Mouse (Mus musculus) left cerebral cortex, adult 2 months (tissue): ENCODE measurements around the gene Umad1. TPM values are rescaled to one million over a fixed set of nuclear protein-coding genes. Genes with fewer than 3 reads are reported as not detected.

Experiments
- DNase-seq, 2 experiments: peaks; one replicate each; pipeline ENCODE4 v3.0.0; 2021 to 2022; ENCODE audit warnings: low spot score in 2 of 2, mixed read lengths in 1 of 2; ENCODE audit errors: extremely low spot score in 1 of 2
- H3K27ac ChIP-seq: fragments of 200-600 bp; 2 replicates; pipeline ENCODE4 v1.8.1; 2022
- H3K4me3 ChIP-seq: fragments of 200-600 bp; 2 replicates; pipeline ENCODE4 v1.8.1; 2022
- CTCF ChIP-seq: fragments of 200-600 bp; IDR thresholded peaks from 2 replicates; pipeline ENCODE4 v1.8.1; 2022; ENCODE audit warnings: antibody characterized with exemption, mild to moderate bottlenecking, moderate library complexity
- intact Hi-C: fragments of 180-260 bp; cut with DNase I; formaldehyde crosslinking; loops from one replicate; pipeline ENCODE4 v1.15.1; 2025
- long read RNA-seq, 2 experiments: library from polyadenylated mRNA; stranded (forward); transcript quantifications; one replicate each; pipeline ENCODE4 v2.0.0; 2021; ENCODE audit warnings: borderline mapping rate in 2 of 2
- total RNA-seq, 2 experiments: library from RNA; stranded (reverse); gene quantifications; 2 replicates each; pipeline ENCODE4 v1.2.3; 2021

Umad1 gene
- 10 to 100 TPM; 43.1 to 48.7 TPM for total RNA-seq
- long read RNA-seq, experiment 1, transcript Umad1-202 (5 exons, 2,615 nt) = minor isoform, 18 of 60 reads
- long read RNA-seq, experiment 1, transcript Umad1-204 (4 exons, 2,025 nt) = major isoform, 35 of 60 reads
- long read RNA-seq, experiment 1, partial matches to known transcripts = 0 of 60 reads
- long read RNA-seq, experiment 1, other reads (novel, unspliced or antisense) = 6 of 60 reads
- long read RNA-seq, experiment 2, transcript Umad1-202 (5 exons, 2,615 nt) = minor isoform, 12 of 31 reads
- long read RNA-seq, experiment 2, transcript Umad1-204 (4 exons, 2,025 nt) = major isoform, 16 of 31 reads
- long read RNA-seq, experiment 2, partial matches to known transcripts = 1 of 31 reads
- long read RNA-seq, experiment 2, other reads (novel, unspliced or antisense) = 2 of 31 reads

DNA sequence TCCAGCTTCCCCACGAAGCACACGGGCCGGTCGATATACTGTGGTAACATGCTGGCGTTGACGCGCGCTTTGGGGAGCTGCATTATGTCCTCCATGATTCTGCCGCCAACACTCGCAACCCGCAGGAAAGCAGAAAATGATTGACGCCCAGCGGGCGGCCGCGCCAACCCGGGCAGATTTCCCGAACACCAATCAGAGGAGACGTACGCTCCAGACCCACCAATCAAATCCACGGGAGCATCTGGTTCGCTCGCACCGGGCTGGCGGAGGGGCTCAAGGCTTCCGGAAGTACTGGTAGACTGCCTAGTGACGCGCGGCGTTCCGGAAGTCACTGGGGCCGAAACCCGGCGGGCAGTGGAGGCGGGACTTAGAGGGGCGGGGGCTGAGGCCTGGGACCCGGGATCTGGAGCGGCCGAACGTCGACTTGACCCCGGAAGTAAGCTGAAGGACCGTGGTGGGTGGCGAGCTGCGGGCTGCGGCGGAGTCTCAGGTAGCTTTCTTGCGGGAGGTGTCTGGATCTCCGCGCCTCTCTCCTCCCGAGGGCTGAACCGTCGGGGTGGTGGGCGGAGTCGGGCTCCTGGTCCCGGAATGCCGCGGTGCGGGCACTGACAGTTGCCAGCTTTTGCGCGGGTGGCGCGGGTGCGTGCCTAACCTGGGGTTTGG is at the start of gene Umad1, which contains the start of the genes Rpa3 and Gm45062:
Gene Umad1, plus strand, starts transcription at position 285 of the 663 bp plus-strand sequence.
Gene Rpa3, minus strand, starts transcription at position 170 of the 663 bp plus-strand sequence.
Gene Gm45062, plus strand, starts transcription at position 447 of the 663 bp plus-strand sequence.
- H3K4me3 ChIP-seq = peak within 1 kb of the TSS; percentile 77
- H3K27ac ChIP-seq = peak within 1 kb of the TSS; percentile 98
- no peak for TF ChIP-seq CTCF
- intact Hi-C loops = loop anchor here (1.0 to 5.0 kb wide), 2 partner anchors 50 to 248 kb away; partner anchors contain the start of genes Glcci1 and Mios
- DNase-seq = peak; percentile 96 to 98

DNA sequence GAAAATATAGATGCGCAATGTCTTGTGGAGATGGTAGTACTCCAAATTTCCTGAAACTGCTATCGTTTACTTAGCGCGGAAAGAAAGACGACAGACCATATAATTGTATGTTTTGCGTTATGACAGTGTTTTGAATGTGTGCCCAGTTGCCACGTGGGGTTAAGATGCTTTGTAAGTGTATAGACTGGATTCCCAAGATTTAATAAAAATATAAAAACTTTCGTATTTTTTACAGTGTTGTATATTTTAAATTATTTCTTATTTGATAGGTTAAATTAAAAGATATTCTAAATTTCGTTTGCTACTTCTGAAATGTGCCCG is 49.3 kb upstream of the Umad1 start:
- no peak for DNase-seq
- no peak for TF ChIP-seq CTCF
- intact Hi-C loops = loop anchor here (1.0 to 5.0 kb wide), 2 partner anchors 49 to 302 kb away; partner anchors contain the start of genes Gm45062, Rpa3 and Umad1
- Histone ChIP-seq H3K27ac (peak overlapping the region; percentile 94), H3K4me3 (peak overlapping the region; percentile 86)

DNA sequence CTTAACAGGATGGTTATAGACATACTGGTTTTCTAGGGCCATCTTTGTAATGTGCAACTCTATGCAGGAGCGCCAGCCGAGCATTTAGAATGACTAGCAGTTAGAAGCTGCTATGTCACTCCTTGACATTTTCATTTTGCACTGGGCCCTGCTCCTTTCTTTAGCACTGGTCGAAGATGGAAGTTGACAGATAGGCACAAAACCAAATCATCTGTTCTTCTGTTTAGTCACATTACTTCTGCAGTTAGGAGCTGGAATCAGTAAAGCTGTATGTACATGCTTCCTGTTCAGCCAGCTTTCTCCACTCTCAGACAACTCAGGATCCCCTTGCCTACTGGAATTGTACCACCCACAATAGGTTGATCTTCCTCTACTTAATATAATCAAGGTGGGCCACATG is 48.4 kb upstream of the Umad1 start:
- no peak for TF ChIP-seq CTCF
- intact Hi-C loops = no loop called here
- no peak for DNase-seq
- Histone ChIP-seq H3K4me3 (no peak overlapping the region), H3K27ac (no peak overlapping the region)

GRCm38 (mm10) chr6:8227035-8227434 is 32.1 kb upstream of the Umad1 start:
- DNase-seq = no peak
- Histone ChIP-seq H3K27ac (no peak overlapping the region), H3K4me3 (no peak overlapping the region)
- no peak for TF ChIP-seq CTCF
- intact Hi-C loops = no loop called here

DNA sequence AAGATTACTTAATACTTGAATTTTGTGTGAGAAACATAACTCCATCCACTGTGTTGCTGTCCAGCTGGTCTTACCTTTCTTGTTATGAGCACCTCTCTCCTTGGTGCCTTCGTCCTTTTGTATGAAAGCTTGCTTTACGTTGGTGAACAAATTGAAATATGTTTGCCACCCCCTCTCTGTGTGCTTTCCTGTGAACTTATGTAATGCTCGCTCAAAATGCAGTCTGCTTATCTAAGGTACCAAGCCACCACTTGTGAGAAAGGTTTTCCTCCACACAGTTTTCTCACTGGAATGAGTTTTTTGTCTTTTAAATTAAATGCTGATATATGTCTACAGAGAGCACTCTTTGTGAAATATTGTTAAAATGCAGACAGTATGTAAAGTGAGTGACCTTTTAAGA is 30.5 kb upstream of the Umad1 start:
- DNase-seq = no peak
- TF ChIP-seq CTCF = no peak
- Histone ChIP-seq H3K27ac (no peak overlapping the region), H3K4me3 (no peak overlapping the region)
- intact Hi-C loops = no loop called here

DNA sequence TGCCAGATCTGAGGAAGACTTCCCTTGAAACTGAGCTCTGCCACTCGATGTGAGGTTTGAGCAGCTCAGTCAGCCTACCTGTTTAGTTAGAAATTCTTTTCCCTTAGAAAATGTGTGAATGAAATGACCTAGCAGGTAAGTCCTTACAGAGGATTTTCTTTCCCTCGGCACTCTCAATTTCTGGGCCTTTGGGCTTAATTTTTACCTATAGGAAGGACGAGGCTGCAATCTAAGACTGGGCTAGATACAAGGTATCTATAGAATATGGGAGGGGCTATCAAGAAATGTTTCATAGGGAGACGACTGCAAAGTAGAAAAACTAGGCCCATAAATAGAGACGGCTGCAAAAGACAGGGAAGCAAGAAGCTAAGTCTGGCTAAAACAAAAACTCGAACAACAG is 772 bp upstream of the Umad1 start:
- peak overlapping the region; percentile 77 for H3K4me3 ChIP-seq
- no peak for TF ChIP-seq CTCF
- intact Hi-C loops = loop anchor here (5.0 kb wide), 1 partner anchor 249 kb away; the partner anchor contains the start of gene Glcci1
- H3K27ac ChIP-seq = peak overlapping the region; percentile 93
- no peak for DNase-seq

DNA sequence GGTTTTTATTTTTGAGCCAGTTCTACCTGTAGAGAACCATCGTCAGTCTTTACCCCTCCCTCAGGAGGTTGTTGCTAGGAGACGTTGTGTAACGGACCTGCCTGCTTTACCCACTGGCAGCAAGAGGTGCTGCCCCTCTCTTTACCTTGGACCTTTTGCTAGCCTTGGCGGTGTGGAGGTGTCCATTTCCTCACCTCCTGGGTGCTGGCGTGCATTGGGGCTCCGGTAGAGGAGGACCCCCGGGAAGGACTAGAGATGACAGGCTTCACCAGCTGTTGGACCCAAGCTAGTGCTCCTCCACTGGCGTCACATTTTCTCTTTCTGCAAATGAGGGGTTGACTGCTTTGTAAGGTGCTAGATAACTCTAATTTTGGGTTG is 568 bp downstream of the Umad1 start:
- no peak for TF ChIP-seq CTCF
- intact Hi-C loops = loop anchor here (1.0 to 5.0 kb wide), 2 partner anchors 50 to 248 kb away; partner anchors contain the start of genes Glcci1 and Mios
- DNase-seq = no peak
- peak overlapping the region; percentile 98 for H3K27ac ChIP-seq
- peak overlapping the region; percentile 77 for H3K4me3 ChIP-seq

GRCm38 (mm10) chr6:8271047-8271446 is 12.0 kb downstream of the Umad1 start:
- TF ChIP-seq CTCF = no peak

DNA sequence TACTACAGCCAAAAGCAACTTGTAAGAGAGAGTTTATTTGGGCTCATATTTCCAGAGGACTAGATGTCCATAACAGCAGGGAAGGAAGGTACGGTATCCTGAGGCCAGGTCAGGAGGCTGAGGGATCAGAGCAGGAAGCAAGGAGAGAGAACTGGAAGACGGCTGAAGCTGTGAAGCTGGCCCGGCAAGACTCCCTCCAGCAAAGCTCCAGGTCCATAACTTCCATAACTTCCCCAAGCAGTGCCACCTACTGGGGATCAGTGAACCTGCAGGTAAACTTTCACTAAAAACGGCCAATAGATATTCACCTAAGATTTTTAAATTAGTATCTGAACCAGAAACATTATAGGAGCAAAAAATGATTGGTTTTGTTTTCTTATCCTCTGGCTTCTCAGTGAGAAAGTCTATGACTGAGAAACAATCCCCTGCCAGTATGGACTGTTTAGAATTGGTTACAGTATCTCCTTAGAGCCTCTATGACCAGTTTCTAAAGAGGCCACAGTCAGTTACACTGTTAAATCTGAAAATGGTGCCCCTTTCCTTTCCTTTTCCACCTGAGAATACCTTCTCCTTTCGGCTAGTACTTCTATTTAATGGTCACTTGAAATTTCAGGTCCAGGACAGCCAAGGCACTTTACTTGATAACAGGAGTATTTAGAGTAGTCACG is 15.4 kb downstream of the Umad1 start:
- Histone ChIP-seq H3K27ac (peak overlapping the region; percentile 45), H3K4me3 (no peak overlapping the region)
- DNase-seq = peak; percentile 14 to 32
- intact Hi-C loops = loop anchor here (2.0 to 5.0 kb wide), 4 partner anchors 238 to 558 kb away; no protein-coding TSS in a partner anchor
- peak; percentile 76 for TF ChIP-seq CTCF

More at GRCm38 (mm10) chr6:8271047-8271446, 12.0 kb downstream of the Umad1 start:
- intact Hi-C loops = no loop called here
- no peak for DNase-seq
- H3K4me3 ChIP-seq = no peak overlapping the region
- no peak overlapping the region for H3K27ac ChIP-seq

- Histone ChIP-seq H3K27ac (peak overlapping the region; percentile 45), H3K4me3 (no peak overlapping the region)
- intact Hi-C loops = loop anchor here (2.0 to 5.0 kb wide), 4 partner anchors 237 to 557 kb away; no protein-coding TSS in a partner anchor
- peak; percentile 72 to 75 for DNase-seq
- peak; percentile 76 for TF ChIP-seq CTCF
Measured at GRCm38 (mm10) chr6:8275098-8275497, 16.0 kb downstream of the Umad1 start.

DNA sequence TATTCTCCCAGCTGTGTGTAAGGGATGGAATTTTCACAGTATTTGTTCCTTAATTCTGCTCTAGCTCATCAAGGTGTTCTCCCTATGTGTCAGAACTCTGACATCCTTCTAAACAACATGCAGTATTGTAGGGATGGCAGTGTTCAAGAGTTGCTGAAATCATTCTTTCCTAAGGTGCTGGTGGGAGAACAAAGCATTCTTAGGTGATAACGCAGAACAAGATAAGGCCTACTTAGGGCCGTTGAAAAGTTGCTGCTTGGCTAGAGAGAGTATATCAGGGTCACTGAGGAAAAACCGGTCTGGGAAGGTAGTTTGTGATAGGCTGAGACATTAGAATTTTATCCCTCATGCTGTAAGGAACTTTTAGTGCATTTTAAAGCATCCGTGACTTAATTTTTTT is 17.3 kb downstream of the Umad1 start:
- Histone ChIP-seq H3K4me3 (no peak overlapping the region), H3K27ac (no peak overlapping the region)
- TF ChIP-seq CTCF = no peak
- DNase-seq = no peak
- intact Hi-C loops = loop anchor here (5.0 kb wide), 3 partner anchors 236 to 556 kb away; no protein-coding TSS in a partner anchor
